Mouse (Mus musculus) layer of hippocampus, adult 9-10 months (tissue): Measurements from ENCODE around the gene Plpp7.

Source experiments
- DNase-seq: peaks from one replicate; pipeline ENCODE4 v3.0.0; 2022; ENCODE audit warnings: low spot score

Plpp7 gene

GRCm38 (mm10) chr2:32102944-32103343, 7.6 kb downstream of the Plpp7 start:
- no peak for DNase-seq

- DNase-seq = no peak
Measured at GRCm38 (mm10) chr2:32103557-32103956, 8.2 kb downstream of the Plpp7 start.

GRCm38 (mm10) chr2:32104122-32104521, 8.8 kb downstream of the Plpp7 start:
- DNase-seq = no peak

GRCm38 (mm10) chr2:32105117-32105913, 10.0 kb downstream of the Plpp7 start:
- no peak for DNase-seq

- no peak for DNase-seq
Measured at GRCm38 (mm10) chr2:32105930-32106329, 10.6 kb downstream of the Plpp7 start.

GRCm38 (mm10) chr2:32111268-32111667, 15.9 kb downstream of the Plpp7 start:
- DNase-seq = no peak

- no peak for DNase-seq
Measured at GRCm38 (mm10) chr2:32112548-32112947, 17.2 kb downstream of the Plpp7 start.

GRCm38 (mm10) chr2:32115851-32116268, 20.5 kb downstream of the Plpp7 start:
- DNase-seq = no peak

GRCm38 (mm10) chr2:32119802-32120750, 24.7 kb downstream of the Plpp7 start:
- DNase-seq = no peak

- DNase-seq = no peak
Measured at GRCm38 (mm10) chr2:32121150-32121549, 25.8 kb downstream of the Plpp7 start.

- no peak for DNase-seq
Measured at GRCm38 (mm10) chr2:32121785-32122184, 26.5 kb downstream of the Plpp7 start.

GRCm38 (mm10) chr2:32127653-32128535, 32.6 kb downstream of the Plpp7 start:
- DNase-seq = no peak

GRCm38 (mm10) chr2:32128536-32128841, 33.2 kb downstream of the Plpp7 start:
- no peak for DNase-seq

- DNase-seq = no peak
Measured at GRCm38 (mm10) chr2:32129383-32130074, 34.2 kb downstream of the Plpp7 start.

- peak; percentile 69 for DNase-seq
Measured at GRCm38 (mm10) chr2:32130435-32130834, 35.1 kb downstream of the Plpp7 start.

GRCm38 (mm10) chr2:32131205-32131834, 36.0 kb downstream of the Plpp7 start:
- DNase-seq = no peak

GRCm38 (mm10) chr2:32131866-32132566, 36.7 kb downstream of the Plpp7 start:
- no peak for DNase-seq

- DNase-seq = no peak
Measured at GRCm38 (mm10) chr2:32132567-32132992, 37.3 kb downstream of the Plpp7 start.

GRCm38 (mm10) chr2:32134039-32134438, 38.7 kb downstream of the Plpp7 start:
- peak; percentile 93 for DNase-seq

- DNase-seq = peak; percentile 95
Measured at GRCm38 (mm10) chr2:32137667-32138266, 42.4 kb downstream of the Plpp7 start.
